Mouse (Mus musculus) cerebellum, postnatal 36 days (tissue): Measurements from ENCODE around the gene Pbx1.
A peak's percentile ranks its signal among the peaks of the same experiment; 100 is the strongest.

Experiments used
- DNase-seq, 2 experiments: peaks; one replicate each; pipeline ENCODE4 v3.0.0; 2021 to 2022; ENCODE audit warnings: mixed read lengths in 2 of 2

Gene Pbx1

DNA sequence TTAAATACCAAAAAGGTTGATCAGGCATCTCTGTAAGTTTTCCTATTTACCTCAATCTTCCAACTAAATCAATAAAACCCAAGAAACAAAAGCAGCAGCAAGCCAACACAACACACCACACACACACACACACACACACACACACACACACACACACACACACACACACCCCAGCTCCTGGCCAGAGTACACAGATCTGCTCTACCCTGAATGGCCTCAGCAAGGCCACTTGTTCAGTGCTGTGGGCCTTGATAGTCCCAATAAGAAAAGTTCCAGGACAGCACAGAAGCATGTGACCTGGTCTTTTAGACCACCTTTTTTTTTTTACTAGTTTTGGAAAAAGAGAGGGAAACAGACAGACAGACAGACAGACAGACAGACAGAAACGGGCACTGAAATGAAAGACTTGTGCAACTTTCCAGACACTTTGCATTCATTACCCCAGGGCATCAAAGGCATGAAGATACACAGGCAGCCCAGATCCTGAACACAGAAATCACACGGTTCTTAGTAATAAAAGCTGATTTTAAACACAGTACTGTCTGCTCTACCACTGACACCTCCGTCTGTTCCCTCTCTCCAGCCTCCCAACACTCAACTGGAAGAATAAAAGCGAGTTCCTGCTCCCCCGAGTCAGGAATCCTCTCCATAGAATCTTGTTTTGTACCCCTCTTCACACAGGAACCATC is 6.9 kb downstream of the Pbx1 start:
- DNase-seq: no peak

DNA sequence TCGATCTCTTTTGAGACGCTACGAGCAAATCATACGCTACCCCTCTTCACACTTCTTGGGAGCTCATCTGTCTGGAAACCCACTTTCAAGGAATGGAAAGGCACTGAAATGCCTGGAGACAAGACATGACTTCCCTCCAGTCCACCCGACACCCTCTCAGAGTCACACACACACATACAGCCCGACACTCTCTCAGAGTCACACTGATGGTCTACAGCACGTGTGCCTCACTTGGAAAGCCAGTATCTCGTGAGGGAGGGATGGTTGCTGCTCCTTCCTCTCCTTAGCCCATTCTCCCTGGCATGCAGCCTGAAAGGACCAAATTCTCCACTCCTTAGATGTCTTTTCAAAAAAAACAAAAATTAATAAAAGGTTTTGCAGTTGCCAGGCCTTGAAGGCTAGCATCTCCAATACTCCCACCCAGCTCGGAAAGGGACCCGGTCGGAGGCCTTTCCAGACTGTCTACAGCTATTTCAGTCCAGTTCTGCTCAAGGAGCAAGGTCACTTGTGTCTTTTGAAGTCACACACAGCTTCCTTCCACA is 8.6 kb downstream of the Pbx1 start:
- no peak for DNase-seq

DNA sequence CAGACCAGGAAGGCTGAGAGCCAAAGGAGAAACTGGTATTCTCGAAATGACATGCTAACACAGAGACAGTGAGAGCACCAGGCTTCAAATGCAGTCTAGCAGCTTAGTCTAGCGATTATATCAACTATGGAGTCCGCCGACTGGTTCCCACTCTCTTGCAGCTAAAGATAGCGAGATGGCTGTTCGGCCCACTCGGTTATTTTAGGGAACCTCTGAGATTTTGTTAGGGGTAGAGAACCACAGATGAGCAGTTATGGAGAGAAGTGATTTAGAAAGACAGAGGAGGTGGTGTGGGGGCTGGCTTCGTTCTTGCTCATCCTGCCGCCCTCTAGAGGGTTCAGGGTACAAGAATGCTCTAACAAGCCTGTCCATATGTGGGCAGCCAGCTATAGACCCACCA is 13.2 kb downstream of the Pbx1 start:
- DNase-seq: no peak

DNA sequence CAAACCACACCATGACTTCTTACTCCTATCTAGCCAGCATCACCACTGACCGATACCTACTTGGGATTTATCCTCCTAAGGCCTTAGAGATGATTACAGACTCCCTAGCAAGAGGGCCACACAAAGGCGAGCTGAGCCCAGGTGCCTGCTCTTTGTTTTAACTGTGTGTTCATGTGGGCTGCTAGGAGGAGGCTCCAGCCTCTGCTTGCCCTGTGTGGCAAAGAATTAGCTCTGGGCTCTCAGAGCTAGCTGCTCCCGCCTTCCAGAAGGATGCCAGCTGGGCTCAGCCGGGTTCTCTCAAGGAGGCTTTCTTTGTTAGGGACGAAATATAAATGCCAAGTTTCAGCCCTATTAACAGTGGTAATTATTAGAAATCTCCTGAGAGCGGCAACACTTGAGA is 14.4 kb downstream of the Pbx1 start:
- no peak for DNase-seq

DNA sequence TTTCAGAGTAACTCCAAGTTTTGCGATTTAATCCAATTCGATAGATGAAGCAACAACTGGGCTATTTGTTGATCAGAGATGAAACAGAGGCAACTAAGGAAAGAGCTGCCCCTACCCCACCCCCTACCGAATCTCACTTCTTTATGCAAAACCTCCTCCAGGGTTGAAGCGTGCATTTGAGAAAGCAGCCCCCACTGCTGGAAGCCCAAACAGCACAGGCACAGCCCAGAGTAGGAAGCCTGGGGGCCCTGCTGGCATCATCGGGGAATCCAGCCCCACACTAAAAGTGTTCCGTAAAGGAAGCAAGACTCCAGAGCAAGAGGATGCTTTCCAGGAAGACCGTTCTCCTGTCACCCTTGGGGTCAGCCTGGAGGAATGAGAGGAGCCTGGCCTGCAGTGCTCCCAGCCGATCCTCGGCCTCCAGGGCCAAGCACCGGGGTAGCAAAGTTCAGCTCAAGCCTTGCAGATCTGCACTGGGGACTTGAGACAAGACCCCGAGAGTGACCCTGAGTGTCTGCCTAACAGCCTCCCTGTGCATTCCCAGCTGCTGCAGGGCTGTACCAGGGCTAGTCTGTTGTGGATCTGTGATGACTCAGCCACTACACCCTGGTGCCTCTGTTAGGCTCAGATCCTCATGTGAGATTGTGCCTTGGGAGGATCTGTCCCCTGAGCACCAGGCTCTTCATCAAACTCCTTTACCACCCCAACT is 15.2 kb downstream of the Pbx1 start:
- no peak for DNase-seq

DNA sequence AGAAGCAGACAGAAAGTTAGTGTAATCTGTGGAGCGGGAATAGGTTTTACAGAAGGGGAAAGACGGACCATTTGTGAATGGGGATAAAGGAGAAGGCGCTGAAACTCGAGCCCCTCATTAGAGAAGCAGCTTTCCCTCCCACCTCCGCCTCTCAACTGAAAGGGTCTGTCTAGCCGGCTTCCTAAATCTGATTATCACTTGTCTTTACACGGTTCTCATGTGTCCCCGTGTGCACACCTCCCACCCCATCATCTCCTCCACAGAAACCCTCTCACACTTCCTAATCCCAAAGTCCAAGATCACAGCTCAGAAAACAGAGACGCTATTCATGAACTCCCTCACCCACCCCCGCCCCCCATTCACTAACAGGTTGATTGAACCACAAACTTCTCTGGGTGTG is 21.5 kb downstream of the Pbx1 start:
- DNase-seq: no peak

DNA sequence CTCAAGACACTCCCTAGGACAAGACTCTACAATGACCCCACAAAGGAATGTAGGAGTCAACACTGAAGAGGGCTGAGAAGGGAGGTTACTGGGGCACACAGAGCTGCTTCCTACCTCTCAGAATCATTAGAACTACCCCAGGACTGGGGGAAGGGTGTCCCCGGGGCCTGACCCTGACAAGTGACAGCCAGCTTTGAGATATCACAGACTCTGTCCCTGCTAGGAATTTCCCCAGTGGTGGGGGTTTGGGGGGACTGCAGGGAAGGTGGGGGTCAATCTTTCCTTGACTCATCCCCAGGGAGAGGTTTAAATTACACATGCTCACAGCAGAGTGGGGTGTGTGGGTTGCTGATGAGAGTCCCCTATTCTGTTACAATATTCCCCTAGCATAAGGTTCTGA is 22.0 kb downstream of the Pbx1 start:
- no peak for DNase-seq

DNA sequence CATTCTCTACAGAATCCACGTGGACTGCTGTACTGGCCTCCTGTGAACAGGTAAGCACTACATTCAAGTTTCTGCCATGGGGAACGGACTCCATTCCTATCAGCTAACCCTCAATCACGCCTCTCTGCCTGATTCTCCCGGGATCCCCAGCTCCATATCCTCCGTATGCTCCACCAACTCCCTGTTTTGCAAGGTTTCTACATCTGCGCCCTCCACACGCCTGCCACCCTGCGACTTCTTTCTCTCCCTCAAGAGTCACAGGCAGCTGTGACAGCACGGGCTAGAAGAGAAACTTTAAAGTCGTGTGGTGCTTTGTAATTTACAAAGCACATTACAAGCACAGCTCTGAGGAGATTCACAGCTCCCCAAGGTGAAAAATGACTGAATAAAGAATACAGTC is 23.3 kb downstream of the Pbx1 start:
- no peak for DNase-seq

DNA sequence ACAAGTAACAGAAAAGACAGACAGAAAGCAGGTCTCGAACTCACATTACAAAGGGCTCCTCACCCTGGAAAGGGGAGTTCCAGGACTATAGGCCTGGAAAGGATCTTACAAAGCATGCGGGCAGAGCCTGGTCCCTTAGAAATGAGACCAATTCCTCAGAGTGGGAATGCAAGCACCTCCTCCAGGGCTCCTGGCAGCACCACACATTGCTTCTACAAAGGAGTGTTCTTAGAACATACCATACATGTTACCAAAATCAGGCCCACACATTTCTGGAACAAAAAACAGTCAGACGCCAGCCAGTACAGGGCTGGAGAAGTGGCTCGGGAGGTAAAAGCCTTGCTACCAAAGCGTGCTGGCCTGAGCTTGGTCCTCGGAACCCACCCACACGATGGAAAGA is 24.1 kb downstream of the Pbx1 start:
- DNase-seq: no peak

DNA sequence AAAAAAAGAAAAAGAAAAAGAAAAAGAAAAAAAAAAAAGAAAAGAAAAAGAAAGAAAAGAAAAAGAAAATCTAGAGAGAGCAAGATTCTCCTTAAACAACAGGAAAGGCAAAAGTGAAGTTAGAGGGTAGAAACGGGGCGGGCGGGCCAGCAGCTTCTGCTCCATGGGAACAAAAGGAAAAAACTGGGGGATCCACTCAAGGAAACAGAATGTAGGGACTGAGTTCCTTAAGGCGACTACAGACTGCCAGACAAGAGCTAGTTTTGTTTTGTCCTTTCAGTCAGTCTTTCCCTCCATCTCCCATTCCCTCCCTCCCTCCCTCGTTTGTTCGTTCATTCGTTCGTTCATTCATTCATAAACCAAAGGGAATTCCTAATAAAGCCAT is 25.8 kb downstream of the Pbx1 start:
- no peak for DNase-seq

DNA sequence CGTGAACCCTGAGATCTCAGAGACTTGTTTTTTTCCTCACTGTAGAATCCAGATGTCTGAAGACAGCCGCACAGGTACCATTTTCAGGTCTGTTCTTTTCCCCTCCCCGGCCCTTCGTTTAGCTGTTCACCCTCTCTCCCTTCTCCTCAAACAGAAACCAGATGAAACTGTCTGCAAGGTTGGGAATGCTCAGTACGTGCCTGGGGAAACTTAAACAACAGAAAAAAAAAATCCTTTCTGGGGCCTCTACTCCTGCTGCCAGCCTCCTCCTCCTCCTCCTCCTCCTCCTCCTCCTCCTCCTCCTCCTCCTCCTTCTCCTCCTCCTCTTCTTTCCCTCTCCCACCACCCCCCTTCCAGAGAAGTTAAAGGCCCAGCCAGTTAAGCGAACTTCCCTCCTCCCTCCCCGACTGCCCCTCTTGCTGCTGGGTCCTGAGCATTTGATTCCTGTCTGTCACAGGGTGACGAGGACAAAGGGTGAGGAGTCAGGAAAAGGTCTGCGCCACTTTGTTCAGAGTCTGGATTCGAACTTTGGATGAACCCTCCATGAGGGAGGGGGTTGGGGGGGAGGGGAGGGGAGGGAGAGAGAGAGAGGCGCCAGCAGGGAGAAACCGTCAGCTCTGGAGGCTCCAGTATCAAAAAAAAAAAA is 26.3 kb downstream of the Pbx1 start:
- no peak for DNase-seq

DNA sequence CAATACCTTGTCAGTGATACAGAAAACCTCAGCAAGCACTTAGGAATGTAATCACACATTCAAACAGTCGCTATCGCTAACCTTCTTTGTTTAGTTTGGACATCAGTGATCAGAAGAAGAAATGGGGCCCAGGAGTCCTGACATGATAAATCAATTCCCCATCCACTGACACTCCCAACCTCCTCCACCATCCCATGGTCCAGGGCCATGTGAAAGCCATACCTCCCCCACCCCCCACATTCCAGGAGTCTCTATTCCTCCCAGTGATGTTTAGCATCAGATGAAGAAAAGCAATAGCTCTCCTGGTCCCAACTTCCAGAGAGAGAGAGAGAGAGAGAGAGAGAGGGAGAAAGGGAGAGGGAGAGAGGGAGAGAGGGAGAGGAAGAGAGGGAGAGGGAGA is 28.5 kb downstream of the Pbx1 start:
- DNase-seq: no peak

DNA sequence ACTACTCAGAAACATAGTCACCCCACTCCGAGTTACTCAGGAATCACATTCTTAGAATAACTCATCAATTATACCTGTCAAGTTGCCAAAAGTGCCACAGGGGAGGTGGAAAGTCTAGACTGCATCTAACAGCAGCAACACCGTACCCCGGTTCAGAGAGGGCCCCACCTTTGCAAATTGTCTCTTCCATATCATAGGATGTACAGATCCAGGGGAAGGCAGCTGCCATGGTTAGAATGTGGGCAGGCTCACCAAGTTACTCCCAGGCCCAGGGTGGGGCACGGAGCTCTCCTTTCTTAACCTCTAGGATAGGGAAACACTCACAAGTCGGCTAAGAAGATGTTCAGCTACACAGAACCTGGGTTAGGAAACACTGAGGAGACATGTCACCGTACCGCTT is 29.4 kb downstream of the Pbx1 start:
- DNase-seq: no peak

DNA sequence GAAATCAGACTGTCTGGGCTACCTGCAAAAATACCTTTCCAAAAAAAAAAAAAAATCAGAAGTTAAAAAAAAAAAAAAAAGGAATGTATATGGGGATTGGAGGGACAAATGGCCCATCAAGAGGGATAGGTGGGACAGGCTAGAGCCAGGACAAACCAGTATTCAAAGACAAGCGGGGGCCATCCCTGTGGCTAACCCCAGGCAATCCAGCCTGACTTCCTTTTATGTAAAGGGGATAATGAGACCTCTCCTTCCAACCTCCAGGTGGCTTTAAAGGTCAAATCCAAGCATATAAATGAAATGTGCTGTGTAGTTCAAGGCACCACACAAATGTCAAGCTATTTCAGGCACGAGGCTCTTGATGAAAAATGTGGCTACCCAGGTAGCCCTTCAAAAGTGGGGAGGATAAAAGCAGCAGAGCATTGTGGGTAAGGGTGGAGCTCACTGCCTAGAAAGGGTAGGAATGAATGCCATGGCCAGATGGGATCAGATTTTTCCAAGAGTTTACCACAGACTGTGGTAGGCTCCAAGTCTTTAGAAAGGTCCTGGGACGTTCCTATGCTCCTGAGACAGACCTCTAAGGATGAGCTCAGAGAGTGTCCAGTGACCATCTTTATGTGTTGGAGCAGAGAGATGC is 36.4 kb downstream of the Pbx1 start:
- DNase-seq: no peak

DNA sequence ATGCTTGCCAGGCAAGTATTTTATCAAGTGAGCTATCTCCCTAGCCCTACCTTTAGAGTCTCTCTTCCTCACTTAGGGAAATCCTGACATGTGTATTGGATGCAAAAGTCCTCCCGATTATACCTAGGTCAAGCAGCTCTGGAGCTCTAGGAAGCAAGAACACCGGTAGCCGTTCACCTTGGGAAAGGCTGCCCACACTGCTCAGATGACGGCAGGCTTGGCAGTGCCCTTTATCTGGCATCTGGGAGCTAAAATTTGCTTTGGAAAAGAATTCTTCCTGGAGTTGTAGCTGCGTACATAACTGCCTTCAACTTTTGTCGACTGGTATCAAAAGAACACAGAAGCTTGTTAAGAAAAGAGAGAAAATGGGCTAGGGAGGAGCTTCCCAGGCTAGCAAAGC is 37.5 kb downstream of the Pbx1 start:
- DNase-seq: no peak

DNA sequence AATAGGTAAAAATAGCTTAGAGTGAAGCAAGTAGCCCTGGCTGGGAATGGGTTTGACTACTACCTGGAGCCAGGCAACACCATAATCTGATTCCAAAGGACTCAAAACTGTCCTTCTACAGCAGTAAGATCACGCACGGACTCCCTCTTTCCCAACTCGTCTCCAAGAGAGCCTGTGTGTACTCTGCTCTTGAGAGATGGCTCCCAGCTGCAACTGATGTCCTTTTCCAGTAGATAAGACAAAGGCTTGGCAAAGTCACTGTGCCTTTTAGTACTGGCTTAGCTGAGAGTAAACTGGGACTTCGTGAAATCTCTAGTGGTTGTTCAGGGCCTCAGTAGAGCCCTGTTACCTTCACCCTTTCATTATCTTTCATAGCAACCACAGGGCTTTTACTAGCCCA is 38.6 kb downstream of the Pbx1 start:
- no peak for DNase-seq

DNA sequence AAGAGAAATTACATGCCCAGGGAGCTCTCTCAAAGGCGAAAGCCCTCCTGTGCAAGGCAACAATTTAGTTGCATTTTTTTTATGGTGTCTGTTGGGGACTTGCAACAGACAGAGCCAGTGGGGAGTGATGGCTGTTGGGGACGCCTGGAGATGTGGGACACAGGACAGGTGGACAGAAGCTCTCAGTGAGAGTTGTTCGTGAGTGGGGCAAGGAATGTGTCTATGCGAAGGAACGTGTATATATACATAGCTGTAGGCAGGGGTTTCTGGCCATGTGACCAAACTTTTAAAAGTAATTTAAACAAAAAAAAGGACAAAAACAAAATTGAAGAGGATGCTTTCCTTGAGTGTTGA is 39.6 kb downstream of the Pbx1 start:
- DNase-seq: no peak

DNA sequence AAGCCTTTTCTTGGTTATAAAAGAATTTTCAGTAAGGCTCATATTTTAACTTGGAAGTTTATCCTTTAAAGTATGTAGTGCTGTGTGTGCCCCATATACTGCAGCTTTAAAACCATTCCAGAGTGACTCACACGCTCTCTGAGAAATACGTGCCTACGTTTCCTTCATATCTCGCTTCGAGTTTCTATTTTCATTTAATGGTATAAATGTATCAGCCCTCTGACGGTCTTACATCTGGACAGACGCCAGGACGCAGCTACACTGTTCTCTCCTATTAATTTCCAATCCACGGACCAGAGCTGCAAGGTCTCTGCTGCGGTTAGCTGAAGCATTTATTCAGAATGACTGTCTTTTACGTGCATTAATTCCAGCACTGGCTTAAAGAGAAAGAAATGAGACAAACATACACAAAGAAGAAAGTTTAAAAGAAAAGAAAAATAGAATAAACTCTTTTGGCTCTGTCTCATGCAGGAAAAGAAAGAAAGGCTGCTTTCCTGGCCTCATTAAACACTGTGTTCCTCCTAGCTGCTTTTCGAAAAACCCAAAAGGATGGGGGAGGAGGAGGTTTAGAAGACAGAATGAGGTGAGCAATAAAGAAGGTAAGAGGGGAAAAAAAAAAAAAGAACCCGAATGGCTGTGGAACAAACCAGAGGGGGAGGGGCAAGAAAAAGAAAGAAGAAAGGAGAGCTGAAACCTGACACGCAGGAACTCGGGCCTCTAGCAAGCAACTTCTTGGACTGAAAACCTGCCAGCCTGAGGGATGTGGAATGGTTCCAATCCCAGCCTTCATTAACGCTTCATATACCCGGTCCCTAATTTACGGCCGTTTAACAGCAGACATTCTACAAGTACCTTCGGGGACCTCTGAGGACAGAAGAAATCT is 40.2 kb downstream of the Pbx1 start:
- peak; percentile 38 to 44 for DNase-seq

DNA sequence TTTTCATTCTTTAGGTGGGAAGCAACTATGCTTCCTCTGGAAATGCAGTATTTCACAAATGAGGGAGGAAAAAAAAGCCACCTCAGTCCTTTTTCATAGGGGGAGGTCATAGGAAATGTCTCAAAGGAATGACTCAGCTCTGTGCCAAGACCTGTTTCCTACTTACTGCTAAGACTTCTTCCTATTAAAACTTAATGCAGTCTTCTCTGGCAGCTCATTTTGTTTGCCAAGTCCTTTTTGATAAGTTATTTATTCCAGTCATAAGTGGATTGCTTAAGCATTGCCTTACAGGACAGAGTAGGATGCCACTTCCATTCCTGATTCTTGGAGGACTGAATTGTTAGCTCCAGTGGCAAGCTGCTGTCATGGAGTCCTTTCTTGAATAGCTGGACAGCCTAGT is 41.3 kb downstream of the Pbx1 start:
- no peak for DNase-seq

DNA sequence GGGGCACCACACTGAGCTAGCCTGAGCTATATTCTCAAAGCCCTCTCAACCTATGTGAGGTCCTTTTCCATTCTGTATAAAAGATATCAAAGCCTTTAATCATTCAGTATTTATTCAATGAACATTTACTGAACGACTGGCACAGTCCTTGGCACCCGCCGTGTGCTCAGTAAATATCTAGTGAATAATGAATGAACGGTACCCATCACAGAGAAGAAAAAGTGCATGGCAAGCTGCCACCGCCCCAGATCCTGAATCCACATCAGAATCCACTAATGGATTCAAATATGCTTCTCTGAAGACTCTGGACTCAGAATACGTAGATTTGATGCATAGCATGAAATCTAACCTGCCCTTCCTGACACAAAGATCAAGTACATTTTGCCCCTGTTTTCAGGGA is 45.9 kb downstream of the Pbx1 start:
- no peak for DNase-seq

DNA sequence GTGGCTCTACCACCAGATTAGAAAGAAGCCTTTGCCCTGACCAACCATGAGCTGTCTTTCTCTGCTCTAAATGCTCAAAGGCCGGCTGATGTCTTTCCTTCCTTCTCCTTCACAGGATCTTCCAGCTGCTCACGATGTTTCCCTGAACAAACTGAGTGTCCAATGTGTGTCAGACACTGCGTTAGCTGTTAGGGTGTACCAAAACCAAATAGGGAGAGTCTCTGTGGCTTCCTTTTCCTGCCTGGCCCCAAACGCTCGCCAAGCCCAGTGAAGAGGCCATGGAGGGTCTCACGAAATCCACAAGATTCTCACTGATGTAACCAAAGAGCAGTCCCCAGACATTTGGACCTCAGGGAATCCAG is 47.5 kb downstream of the Pbx1 start:
- DNase-seq: no peak

DNA sequence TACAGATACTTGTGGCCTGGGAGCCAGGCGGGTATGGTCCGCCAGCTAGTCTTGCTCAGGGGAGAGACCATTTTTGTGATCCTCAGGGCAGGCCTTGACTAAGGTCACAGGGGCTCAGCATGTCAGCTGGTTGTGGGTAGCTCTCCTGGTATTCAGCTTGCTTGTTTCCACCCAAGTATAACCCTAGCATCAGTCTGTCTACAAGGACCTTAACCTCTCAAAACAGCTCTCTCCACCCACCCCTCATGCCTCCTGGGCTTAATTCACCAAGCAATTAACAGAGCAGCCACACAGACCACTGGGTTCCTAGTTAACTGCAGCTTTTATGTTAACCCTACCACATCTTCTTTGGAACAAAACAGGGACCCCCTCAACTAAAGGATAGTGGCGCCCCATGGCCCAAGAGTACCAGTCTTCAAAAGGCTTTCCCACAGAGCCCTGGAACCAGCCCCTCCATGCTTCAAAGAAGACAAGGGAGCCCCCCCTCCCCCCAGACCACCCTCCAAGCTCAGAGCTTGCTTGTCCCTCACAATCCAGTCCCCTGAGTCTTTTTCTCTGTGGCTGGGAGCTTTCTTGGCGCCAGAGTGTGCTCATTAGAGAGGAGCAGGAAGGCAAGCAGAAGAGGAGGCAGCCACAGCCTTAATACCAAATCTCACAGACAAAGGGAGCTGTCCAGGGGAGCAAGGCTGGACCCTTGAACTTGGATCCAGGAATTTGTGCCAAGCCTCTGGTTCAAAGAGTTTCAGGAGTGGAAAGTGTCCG is 48.1 kb downstream of the Pbx1 start:
- DNase-seq: no peak
